Mouse (Mus musculus): ENCODE results near the gene Rnf25. TPM values are rescaled to one million over a fixed set of nuclear protein-coding genes. Genes with fewer than 3 reads are reported as not detected.

Rnf25 gene
- total RNA-seq, 2 experiments from 2014 or later, result 13.8 to 19.6 TPM

Small RNA genes lying within 50 kb of the gene (microRNA-seq; reads per million reads assigned to microRNA genes)
- gene Gm25035, result 0 reads per million in 2 experiments

Other genes with a start within 250 kb of the Rnf25 start
- gene Catip, start 239.3 kb downstream of the Rnf25 start, total RNA-seq (2021), result under 1 TPM in 1 of 2 experiments, not detected in 1; 0.44 TPM
- 1 to 10 TPM; 5.3 to 5.4 TPM for gene Slc11a1, start 226.2 kb downstream of the Rnf25 start, total RNA-seq (2021)
- 100 to 1,000 TPM; 107 to 116 TPM for gene Ctdsp1, start 209.9 kb downstream of the Rnf25 start, total RNA-seq (2021)
- gene Vil1, start 192.0 kb downstream of the Rnf25 start, total RNA-seq (2021), result 1 to 10 TPM; 1.2 to 1.5 TPM
- 10 to 100 TPM; 12.6 to 13.0 TPM for gene Cnot9, start 95.3 kb downstream of the Rnf25 start, total RNA-seq (2021)
- under 1 TPM in 1 of 2 experiments, not detected in 1; 0.15 TPM for gene Plcd4, start 58.5 kb downstream of the Rnf25 start, total RNA-seq (2021)
- gene Usp37, start 57.1 kb downstream of the Rnf25 start, total RNA-seq (2021), result 1 to 10 TPM; 9.0 to 9.9 TPM
- 10 to 100 TPM; 10.6 to 13.2 TPM for gene Zfp142, start 13.2 kb downstream of the Rnf25 start, total RNA-seq (2021)
- 10 to 100 TPM; 33.6 to 35.2 TPM for gene Bcs1l, start 13.1 kb downstream of the Rnf25 start, total RNA-seq (2021)
- under 1 TPM; 0.64 to 0.74 TPM for gene Stk36, start within 50 bp of the Rnf25 start, total RNA-seq (2021)
- gene Ttll4, start 60.3 kb upstream of the Rnf25 start, total RNA-seq (2021), result 1 to 10 TPM; 9.1 to 9.3 TPM
- gene Cyp27a1, start 112.2 kb upstream of the Rnf25 start, total RNA-seq (2021), result 10 to 100 TPM; 11.0 to 15.5 TPM
- 1 to 10 TPM; 1.4 to 1.7 TPM for gene Prkag3, start 147.8 kb upstream of the Rnf25 start, total RNA-seq (2021)
- under 1 TPM; 0.18 to 0.30 TPM for gene Wnt6, start 170.5 kb upstream of the Rnf25 start, total RNA-seq (2021)
- gene Wnt10a, start 190.1 kb upstream of the Rnf25 start, total RNA-seq (2021), result not detected

Measured in heart, adult 18-20 months (tissue).